Comparison of ENCODE assay signal across 9 mouse cellular contexts in the genomic region with DNA sequence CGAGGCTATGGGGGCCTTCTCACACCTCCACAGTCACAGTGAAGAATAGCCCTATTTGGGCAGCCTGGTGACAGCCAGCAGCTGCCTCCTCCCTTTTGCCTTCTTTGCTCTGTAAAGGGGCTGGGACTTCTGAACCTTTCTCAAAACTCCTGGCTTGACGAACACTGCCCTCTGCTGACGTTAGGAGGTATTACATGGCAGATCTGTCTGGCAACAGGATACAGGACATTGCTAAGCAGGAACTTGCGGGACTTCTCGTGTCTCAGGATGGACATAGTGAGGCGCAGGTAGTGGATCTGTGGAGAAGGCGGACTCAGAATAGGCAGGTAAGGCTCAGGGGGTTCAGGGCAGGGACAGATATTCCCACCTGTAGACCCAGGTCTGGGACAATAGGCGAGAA. TPM values are rescaled to one million over a fixed set of nuclear protein-coding genes. Genes with fewer than 3 reads are reported as not detected.
DNase-seq lines count a peak whose midpoint lies in the region; ATAC-seq and TF ChIP-seq lines count a peak whose summit lies in the region.
"Had no signal": no experiment of that assay in that cellular context is flagged by ENCODE, and none has a peak within 500 bp of the region (broad histone marks: within the 10 kb centered on the region; RNA-seq: fewer than 3 reads in every experiment).

No protein-coding gene starts in this region.

- POLR2A ChIA-PET in Patski (lab: Charles Lee): no interaction called here

- peak; percentile 49 for ATAC-seq in Patski
- ATAC-seq in inflammation-experienced regulatory T-cells, adult 6 months: peak; percentile 48

- no peak for TF ChIP-seq CTCF in Patski (IDR thresholded peaks at IDR 0.05)

- peak; percentile 31 for DNase-seq in Patski (ENCODE audit: low read depth, low spot score)
- DNase-seq in cerebellum, postnatal 25 days: peak; percentile 91 to 94
- peak; percentile 79 to 81 for DNase-seq in gastrocnemius, adult 8-10 months (ENCODE audit: low spot score in 2 of 2)
- peak; percentile 88 to 89 for DNase-seq in left cerebral cortex, postnatal 14 days (ENCODE audit: low spot score in 2 of 2)
- DNase-seq in mesoderm, embryonic 11.5 days (ENCODE audit: low read depth, low spot score): peak; percentile 91
- DNase-seq in right cerebral cortex, postnatal 14 days: peak; percentile 79
- peak; percentile 60 to 85 for DNase-seq in urinary bladder, postnatal 4 days (ENCODE audit: low spot score in 2 of 2)

- CTCF ChIA-PET in Patski (lab: Charles Lee): interaction anchor here (0.9 to 3.7 kb wide), 9 partner anchors 9 to 162 kb away, joined by 3 to 14 read pairs (median 5); partner anchors contain the start of genes Amigo3 and Mst1r

- intact Hi-C loops in left cerebral cortex, postnatal 14 days (cut with DNase I): loop anchor here (5.0 kb wide), 1 partner anchor 166 kb away; no protein-coding TSS in a partner anchor

- in situ Hi-C loops in Patski (cut with MboI; ENCODE audit: low pct_unique_long_range_greater_than_20kb): no loop called here

- H3K27me3 ChIP-seq in Patski: no peaks in the 10 kb centered on the region
- H3K27me3 ChIP-seq: limb, embryonic 15.5 days had no signal

RNA-seq across cellular contexts. Expression of gene Mst1, which starts 12.3 kb away (rescaled TPM):
- 0.14 TPM for polyA plus RNA-seq in Patski (2021)
- under 1 TPM in 1 of 4 experiments, not detected in 3; 0.40 TPM for total RNA-seq in gastrocnemius, adult 8-10 months (2022)
- under 1 TPM in 2 of 3 experiments, not detected in 1; 0.67 to 0.87 TPM for polyA plus RNA-seq in inflammation-experienced regulatory T-cells, adult 6 months (2017; shearing (Covaris generic))
- total RNA-seq in left cerebral cortex, postnatal 14 days (2021): not detected

RNA-seq across cellular contexts. Expression of gene Amigo3, which starts 14.9 kb away (rescaled TPM):
- 2.9 TPM for polyA plus RNA-seq in Patski (2021)
- 1 to 10 TPM in 3 of 4 experiments, under 1 TPM in 1; 0.80 to 2.2 (median 1.5) TPM for total RNA-seq in gastrocnemius, adult 8-10 months (2022)
- polyA plus RNA-seq in inflammation-experienced regulatory T-cells, adult 6 months (2017; shearing (Covaris generic)): 1 to 10 TPM in 2 of 3 experiments, under 1 TPM in 1; 0.69 to 3.9 (median 1.9) TPM
- total RNA-seq in left cerebral cortex, postnatal 14 days (2021): 1 to 10 TPM; 1.5 to 2.0 TPM

RNA-seq across cellular contexts. Expression of gene Rnf123, which starts 15.2 kb away (rescaled TPM):
- 52.2 TPM for polyA plus RNA-seq in Patski (2021)
- 100 to 1,000 TPM; 137 to 185 (median 161) TPM for total RNA-seq in gastrocnemius, adult 8-10 months (2022)
- polyA plus RNA-seq in inflammation-experienced regulatory T-cells, adult 6 months (2017; shearing (Covaris generic)): 10 to 100 TPM; 36.0 to 83.5 (median 66.3) TPM
- total RNA-seq in left cerebral cortex, postnatal 14 days (2021): 100 to 1,000 TPM in 1 of 2 experiments, 10 to 100 TPM in 1; 93.9 to 103 TPM

RNA-seq across cellular contexts. Expression of gene Gmppb, which starts 18.9 kb away (rescaled TPM):
- 19.3 TPM for polyA plus RNA-seq in Patski (2021)
- total RNA-seq in gastrocnemius, adult 8-10 months (2022): 1 to 10 TPM; 4.3 to 6.2 (median 4.8) TPM
- 10 to 100 TPM; 15.2 to 19.6 (median 18.4) TPM for polyA plus RNA-seq in inflammation-experienced regulatory T-cells, adult 6 months (2017; shearing (Covaris generic))
- total RNA-seq in left cerebral cortex, postnatal 14 days (2021): 10 to 100 TPM; 19.0 to 22.1 TPM

RNA-seq across cellular contexts. Expression of gene Apeh, which starts 26.5 kb away (rescaled TPM):
- polyA plus RNA-seq in Patski (2021): 93.3 TPM
- total RNA-seq in gastrocnemius, adult 8-10 months (2022): 10 to 100 TPM; 29.4 to 43.5 (median 33.6) TPM
- 10 to 100 TPM; 35.3 to 52.6 (median 45.0) TPM for polyA plus RNA-seq in inflammation-experienced regulatory T-cells, adult 6 months (2017; shearing (Covaris generic))
- 10 to 100 TPM; 33.3 to 35.4 TPM for total RNA-seq in left cerebral cortex, postnatal 14 days (2021)

Comparison
In these comparisons a context has a peak if more than half of its experiments do, and no peak if none do; other contexts are left out.
1. Peak in every context shown above with its lines: DNase-seq and ATAC-seq.
2. DNase-seq: peak in every context shown above with its lines; median percentile 92 in cerebellum, postnatal 25 days; 91 in mesoderm, embryonic 11.5 days; 88 in left cerebral cortex, postnatal 14 days; 80 in gastrocnemius, adult 8-10 months; 79 in right cerebral cortex, postnatal 14 days; 72 in urinary bladder, postnatal 4 days; 31 in Patski.